Mouse (Mus musculus): ENCODE data around the gene Usp46. TPM values are rescaled to one million over a fixed set of nuclear protein-coding genes. Genes with fewer than 3 reads are reported as not detected.

Gene Usp46
- polyA plus RNA-seq, 2 experiments, result 20.0 to 39.1 TPM

DNA sequence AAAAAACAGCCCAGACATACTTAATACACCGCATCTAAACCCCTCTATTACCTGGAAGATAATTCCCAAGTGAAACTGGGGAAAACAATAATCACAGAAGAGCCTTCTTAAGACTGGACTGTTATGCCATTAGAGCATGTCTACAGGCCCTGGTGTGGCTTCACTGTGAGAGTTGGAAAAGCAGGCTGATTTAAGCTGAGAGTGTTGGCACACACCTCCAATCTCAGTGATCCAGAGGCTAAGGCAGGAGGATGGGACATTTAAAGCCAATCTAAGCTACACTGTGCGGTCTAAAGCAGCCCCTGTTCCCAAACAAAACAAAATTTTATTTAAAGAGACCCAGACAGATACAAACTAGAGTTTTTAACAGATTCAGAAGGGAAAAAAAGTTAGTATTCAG lies 62.3 kb downstream of the Usp46 start:
- H3K4me1 ChIP-seq (ENCODE audit: control insufficient read depth, insufficient read depth, low read length), result no peaks in the 10 kb centered on the region
- DNase-seq (ENCODE audit: low spot score) (no peak), ATAC-seq (ENCODE audit: low FRiP score, low read depth) (no peak)
- no peaks in the 10 kb centered on the region for H3K9me3 ChIP-seq (ENCODE audit: control insufficient read depth, low read length)
- peaks cover 46% of the 10 kb centered on the region for H3K36me3 ChIP-seq (ENCODE audit: control insufficient read depth, insufficient read depth, low read length)
- no peak overlapping the region for H3K9ac ChIP-seq (ENCODE audit: low read depth, low read length, severe bottlenecking)
- no peaks in the 10 kb centered on the region for H3K27me3 ChIP-seq (ENCODE audit: control insufficient read depth, insufficient read depth, low read length)
- no peak for TF ChIP-seq POLR2A (IDR thresholded peaks at IDR 0.05; ENCODE audit: borderline replicate concordance, extremely low read depth, insufficient read depth, insufficient read length)
- no peak overlapping the region for H3K4me3 ChIP-seq (replicated peaks; ENCODE audit: low read length)
- 90% methylated on average over 2 of the region's 2 CpGs for WGBS
- H3K4me2 ChIP-seq (replicated peaks; ENCODE audit: low read depth, low read length, severe bottlenecking), result no peak overlapping the region
- no peak overlapping the region for H3K27ac ChIP-seq (replicated peaks; ENCODE audit: low read depth, low read length)

GRCm38 (mm10) chr5:74001743-74002142 lies 66.5 kb downstream of the Usp46 start:
- H3K27ac ChIP-seq (replicated peaks; ENCODE audit: low read depth, low read length), result no peak overlapping the region
- 86% methylated on average over 9 of the region's 9 CpGs for WGBS
- peaks cover 65% of the 10 kb centered on the region for H3K36me3 ChIP-seq (ENCODE audit: control insufficient read depth, insufficient read depth, low read length)
- no peak overlapping the region for H3K4me2 ChIP-seq (replicated peaks; ENCODE audit: low read depth, low read length, severe bottlenecking)
- H3K9ac ChIP-seq (ENCODE audit: low read depth, low read length, severe bottlenecking), result no peak overlapping the region
- DNase-seq (ENCODE audit: low spot score) (no peak), ATAC-seq (ENCODE audit: low FRiP score, low read depth) (no peak)
- no peak overlapping the region for H3K4me3 ChIP-seq (replicated peaks; ENCODE audit: low read length)
- no peaks in the 10 kb centered on the region for H3K9me3 ChIP-seq (ENCODE audit: control insufficient read depth, low read length)
- H3K4me1 ChIP-seq (ENCODE audit: control insufficient read depth, insufficient read depth, low read length), result no peaks in the 10 kb centered on the region
- H3K27me3 ChIP-seq (ENCODE audit: control insufficient read depth, insufficient read depth, low read length), result no peaks in the 10 kb centered on the region
- TF ChIP-seq POLR2A (IDR thresholded peaks at IDR 0.05; ENCODE audit: borderline replicate concordance, extremely low read depth, insufficient read depth, insufficient read length), result no peak

- no peaks in the 10 kb centered on the region for H3K9me3 ChIP-seq (ENCODE audit: control insufficient read depth, low read length)
- H3K4me1 ChIP-seq (ENCODE audit: control insufficient read depth, insufficient read depth, low read length), result no peaks in the 10 kb centered on the region
- H3K36me3 ChIP-seq (ENCODE audit: control insufficient read depth, insufficient read depth, low read length), result peaks cover 47% of the 10 kb centered on the region
- H3K4me3 ChIP-seq (replicated peaks; ENCODE audit: low read length), result no peak overlapping the region
- TF ChIP-seq POLR2A (IDR thresholded peaks at IDR 0.05; ENCODE audit: borderline replicate concordance, extremely low read depth, insufficient read depth, insufficient read length), result no peak
- no peak for ATAC-seq (ENCODE audit: low FRiP score, low read depth)
- H3K9ac ChIP-seq (ENCODE audit: low read depth, low read length, severe bottlenecking), result no peak overlapping the region
- H3K27me3 ChIP-seq (ENCODE audit: control insufficient read depth, insufficient read depth, low read length), result no peaks in the 10 kb centered on the region
- no peak overlapping the region for H3K4me2 ChIP-seq (replicated peaks; ENCODE audit: low read depth, low read length, severe bottlenecking)
- H3K27ac ChIP-seq (replicated peaks; ENCODE audit: low read depth, low read length), result no peak overlapping the region
- WGBS, result 92% methylated on average over 5 of the region's 5 CpGs
- no peak for DNase-seq (ENCODE audit: low spot score)
Measured at GRCm38 (mm10) chr5:73998966-73999365, 69.3 kb downstream of the Usp46 start.

- Histone ChIP-seq H3K4me2 (replicated peaks; ENCODE audit: low read depth, low read length, severe bottlenecking) (no peak overlapping the region), H3K9ac (ENCODE audit: low read depth, low read length, severe bottlenecking) (no peak overlapping the region), H3K36me3 (ENCODE audit: control insufficient read depth, insufficient read depth, low read length) (peaks cover 13% of the 10 kb centered on the region; the same call in 1 of the 2 replicates), H3K9me3 (ENCODE audit: control insufficient read depth, low read length) (no peaks in the 10 kb centered on the region), H3K4me3 (replicated peaks; ENCODE audit: low read length) (no peak overlapping the region), H3K4me1 (ENCODE audit: control insufficient read depth, insufficient read depth, low read length) (no peaks in the 10 kb centered on the region), H3K27ac (replicated peaks; ENCODE audit: low read depth, low read length) (no peak overlapping the region), H3K27me3 (ENCODE audit: control insufficient read depth, insufficient read depth, low read length) (no peaks in the 10 kb centered on the region)
- no peak for DNase-seq (ENCODE audit: low spot score)
- no peak for TF ChIP-seq POLR2A (IDR thresholded peaks at IDR 0.05; ENCODE audit: borderline replicate concordance, extremely low read depth, insufficient read depth, insufficient read length)
- ATAC-seq (ENCODE audit: low FRiP score, low read depth), result no peak
Measured at GRCm38 (mm10) chr5:73994850-73995249, 73.4 kb downstream of the Usp46 start.

DNA sequence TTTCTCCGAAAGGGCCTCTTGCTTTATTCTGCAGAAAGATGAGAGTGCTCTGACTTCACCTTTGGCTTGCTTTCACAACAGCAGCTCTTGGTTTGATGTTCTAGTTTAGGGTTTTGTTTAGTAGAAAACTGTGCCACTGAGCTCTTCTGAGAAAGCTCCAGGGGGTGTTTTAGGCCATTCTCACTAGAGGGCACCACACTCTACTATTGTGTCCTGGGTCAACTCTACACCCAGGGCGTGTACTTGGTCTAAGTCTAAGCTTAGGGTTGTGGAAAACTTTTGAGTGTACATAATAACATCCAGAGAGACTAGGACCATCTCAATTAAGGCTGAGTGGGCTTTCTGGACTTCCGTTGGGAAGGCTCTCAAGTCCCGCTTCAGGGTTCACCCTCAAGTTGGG lies 74.7 kb downstream of the Usp46 start:
- no peak overlapping the region for H3K27ac ChIP-seq (replicated peaks; ENCODE audit: low read depth, low read length)
- peaks cover 8% of the 10 kb centered on the region; the same call in 1 of the 2 replicates for H3K36me3 ChIP-seq (ENCODE audit: control insufficient read depth, insufficient read depth, low read length)
- no peaks in the 10 kb centered on the region for H3K9me3 ChIP-seq (ENCODE audit: control insufficient read depth, low read length)
- H3K9ac ChIP-seq (ENCODE audit: low read depth, low read length, severe bottlenecking), result no peak overlapping the region
- no peak overlapping the region for H3K4me2 ChIP-seq (replicated peaks; ENCODE audit: low read depth, low read length, severe bottlenecking)
- ATAC-seq (ENCODE audit: low FRiP score, low read depth), result no peak
- H3K4me1 ChIP-seq (ENCODE audit: control insufficient read depth, insufficient read depth, low read length), result no peaks in the 10 kb centered on the region
- no peaks in the 10 kb centered on the region for H3K27me3 ChIP-seq (ENCODE audit: control insufficient read depth, insufficient read depth, low read length)
- DNase-seq (ENCODE audit: low spot score), result no peak
- 81% methylated on average over 4 of the region's 4 CpGs for WGBS
- TF ChIP-seq POLR2A (IDR thresholded peaks at IDR 0.05; ENCODE audit: borderline replicate concordance, extremely low read depth, insufficient read depth, insufficient read length), result no peak
- H3K4me3 ChIP-seq (replicated peaks; ENCODE audit: low read length), result no peak overlapping the region

- Histone ChIP-seq H3K4me3 (replicated peaks; ENCODE audit: low read length) (no peak overlapping the region), H3K27ac (replicated peaks; ENCODE audit: low read depth, low read length) (no peak overlapping the region), H3K27me3 (ENCODE audit: control insufficient read depth, insufficient read depth, low read length) (no peaks in the 10 kb centered on the region), H3K4me2 (replicated peaks; ENCODE audit: low read depth, low read length, severe bottlenecking) (no peak overlapping the region), H3K9ac (ENCODE audit: low read depth, low read length, severe bottlenecking) (no peak overlapping the region), H3K9me3 (ENCODE audit: control insufficient read depth, low read length) (no peaks in the 10 kb centered on the region), H3K4me1 (ENCODE audit: control insufficient read depth, insufficient read depth, low read length) (no peaks in the 10 kb centered on the region), H3K36me3 (ENCODE audit: control insufficient read depth, insufficient read depth, low read length) (peaks cover 2% of the 10 kb centered on the region; the same call in 1 of the 2 replicates)
- no peak for TF ChIP-seq POLR2A (IDR thresholded peaks at IDR 0.05; ENCODE audit: borderline replicate concordance, extremely low read depth, insufficient read depth, insufficient read length)
- ATAC-seq (ENCODE audit: low FRiP score, low read depth) (no peak), DNase-seq (ENCODE audit: low spot score) (no peak)
- 91% methylated on average over 13 of the region's 13 CpGs for WGBS
Measured at GRCm38 (mm10) chr5:73992321-73992720, 75.9 kb downstream of the Usp46 start.

All from limb, embryonic 14.5 days (tissue).